Mouse (Mus musculus): ENCODE results near the gene Olfr555.
"Not testable (repeated sequence)": the region's sequence is repeated elsewhere in the genome, so short reads cannot be mapped to it uniquely, and the experiment has no call there.

DNA sequence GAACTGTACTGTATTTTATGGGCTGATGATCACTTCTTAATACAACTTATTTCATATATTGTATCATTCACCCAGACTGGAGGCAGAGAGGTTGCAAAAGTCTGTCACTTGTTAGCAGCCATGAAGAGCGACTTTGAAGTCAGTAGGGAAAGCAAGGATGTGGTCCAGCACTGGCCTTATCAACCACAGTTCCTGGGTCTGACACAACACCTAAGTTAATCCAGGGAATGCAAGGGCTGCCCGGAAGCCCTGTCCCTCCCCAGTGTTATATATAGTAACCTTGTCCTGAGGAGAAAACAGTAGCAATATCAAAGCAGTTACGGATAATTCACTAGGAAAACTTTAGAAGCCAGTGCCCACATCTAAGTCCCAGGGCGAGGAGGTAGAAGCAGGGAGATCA, 13.7 kb upstream of the Olfr555 start:
- not testable (repeated sequence) for TF ChIP-seq CTCF, POLR2A (IDR thresholded peaks at IDR 0.05; ENCODE audit: insufficient read depth, low read depth, low read length)
